Mouse (Mus musculus) urinary bladder, postnatal 25 days (tissue): Measurements from ENCODE around the gene Timm44.

Experiments
- DNase-seq: peaks from one replicate; pipeline ENCODE4 v3.0.0; 2022; ENCODE audit warnings: low spot score

The Timm44 gene

DNA sequence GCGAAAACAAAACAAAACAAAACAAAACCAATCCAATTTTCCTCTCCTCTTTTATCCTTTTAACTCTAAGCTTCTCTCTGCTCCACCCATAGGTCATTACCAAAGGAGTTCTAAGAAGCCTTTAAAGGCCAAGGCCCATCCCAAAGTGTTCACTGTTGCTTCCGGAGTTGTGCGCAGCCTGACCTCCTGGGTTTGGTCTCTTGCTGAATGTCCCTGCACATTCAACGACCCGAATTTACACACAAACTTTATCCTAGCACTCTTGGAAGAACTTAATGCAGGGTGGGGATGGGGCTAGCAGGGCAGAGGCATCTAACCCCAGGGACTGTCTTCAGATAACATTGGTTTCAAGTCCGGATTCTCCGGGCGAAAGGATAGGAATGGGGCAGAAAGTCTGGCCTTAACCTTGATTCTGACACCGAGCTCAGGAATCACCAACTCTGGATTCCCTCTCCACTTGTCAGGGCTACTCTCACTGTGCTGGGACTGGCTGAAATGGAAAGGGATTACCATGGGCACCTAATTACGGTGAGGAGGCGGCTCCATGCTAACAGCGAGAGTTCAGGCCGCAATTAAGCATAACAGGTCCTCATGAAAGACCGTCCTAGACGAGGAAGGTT is 37.8 kb downstream of the Timm44 start:
- peak; percentile 36 for DNase-seq

DNA sequence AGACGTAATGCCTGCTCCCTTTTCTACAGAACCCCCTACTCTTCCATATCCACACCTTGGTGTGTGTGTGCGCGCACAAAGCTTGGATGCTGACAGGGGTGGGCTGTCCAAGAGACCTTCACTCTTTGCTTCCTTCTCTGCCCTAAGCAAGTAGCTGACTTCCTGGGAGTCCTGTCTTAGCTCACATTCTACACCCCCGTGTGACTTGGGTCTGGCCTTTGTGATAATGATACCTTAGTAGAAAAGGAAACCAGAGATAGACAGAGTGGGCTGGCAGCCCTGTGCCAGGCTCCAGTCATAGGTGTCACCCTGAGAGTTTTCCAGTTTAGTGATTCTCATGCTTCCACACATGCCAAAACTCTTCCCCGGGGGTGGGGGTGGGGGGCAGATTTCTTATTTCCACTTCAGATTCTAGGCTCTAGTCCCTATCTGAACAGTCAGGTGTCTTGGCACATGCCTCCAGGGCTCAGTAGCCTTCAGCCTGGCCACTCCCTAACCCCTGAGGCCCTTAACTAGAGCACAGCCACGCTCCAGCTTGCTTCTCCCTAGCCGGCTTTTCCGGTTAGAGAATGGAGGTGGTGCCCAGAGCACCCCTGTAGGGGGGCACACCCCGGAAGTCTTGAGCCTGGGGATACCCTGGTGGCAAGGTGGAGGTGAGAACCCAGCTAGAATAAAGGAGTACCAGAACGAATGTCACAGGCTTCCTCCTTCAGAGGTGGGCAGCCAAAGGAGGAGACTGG is 44.9 kb downstream of the Timm44 start:
- peak; percentile 48 for DNase-seq

DNA sequence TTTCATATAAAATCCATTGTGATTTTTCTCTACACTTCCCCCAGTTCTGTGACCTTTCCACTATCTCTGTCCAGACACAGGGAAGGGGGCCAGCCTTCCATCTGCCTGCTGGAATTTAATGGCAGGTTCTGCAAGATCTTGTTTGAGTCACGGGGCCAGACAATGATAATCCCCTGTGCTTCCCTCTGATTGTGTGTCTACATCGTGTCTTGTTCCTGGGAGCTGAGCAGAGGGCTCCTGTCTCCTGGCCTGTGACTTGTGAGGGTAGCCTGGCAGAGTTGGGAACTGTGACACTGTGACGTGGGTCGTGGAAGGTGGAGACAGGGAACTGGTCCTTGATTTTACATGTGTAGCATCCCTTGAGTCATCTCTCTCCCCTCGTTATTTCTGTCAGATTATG is 45.9 kb downstream of the Timm44 start:
- DNase-seq, result no peak

DNA sequence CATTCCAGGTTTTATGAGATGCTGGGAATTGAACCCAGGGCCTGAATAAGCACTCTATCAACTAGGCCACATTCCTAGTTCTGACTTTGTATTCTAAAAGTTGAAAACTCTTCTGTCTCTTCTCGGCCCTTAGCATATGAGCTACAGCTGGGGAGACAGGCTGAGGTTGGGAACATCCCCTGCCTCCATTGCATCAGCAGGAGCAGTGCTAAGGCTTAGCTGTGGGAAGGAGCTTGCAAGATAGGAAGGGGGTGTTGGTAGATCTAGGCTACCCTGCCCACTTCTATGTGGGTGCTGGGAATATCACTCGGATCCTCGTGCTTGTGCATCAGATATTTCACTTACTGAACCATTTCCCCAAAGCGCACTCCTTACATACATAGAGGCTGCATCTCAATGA is 47.8 kb downstream of the Timm44 start:
- no peak for DNase-seq

DNA sequence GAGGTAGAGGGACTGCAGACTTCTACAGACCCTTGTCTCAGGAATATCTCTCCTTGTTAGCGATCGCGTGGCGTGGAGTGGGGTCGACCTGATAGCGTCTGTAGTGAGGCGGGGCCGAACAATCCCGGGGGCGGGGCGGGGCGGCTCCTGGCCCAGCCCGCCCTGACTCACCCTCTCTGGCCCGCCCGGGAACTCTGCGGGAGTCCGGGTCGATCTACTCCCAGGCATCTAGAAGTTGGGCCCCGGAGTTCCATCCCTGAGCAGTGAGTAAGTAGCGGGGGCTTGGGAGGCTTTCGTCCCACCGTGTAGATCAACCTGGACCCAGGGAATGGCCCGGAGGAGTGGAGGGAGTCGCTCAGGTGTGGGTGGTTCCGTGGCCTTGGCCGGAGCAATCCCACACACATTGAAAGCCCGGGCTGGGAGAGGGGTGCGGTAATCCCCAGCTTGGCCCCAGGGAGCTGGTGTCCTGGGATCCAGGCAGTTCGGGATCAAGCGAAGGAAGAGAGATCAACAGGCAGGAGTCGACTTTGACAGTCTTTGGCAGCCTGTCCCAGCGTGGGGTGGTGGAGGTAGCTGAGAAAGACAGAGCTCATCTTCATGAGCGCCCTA is 48.9 kb downstream of the Timm44 start, which contains the start of gene Lrrc8e:
TSS of gene Lrrc8e (plus strand) at position 89 of the 609 bp plus-strand sequence.
- DNase-seq, result peak; percentile 58

DNA sequence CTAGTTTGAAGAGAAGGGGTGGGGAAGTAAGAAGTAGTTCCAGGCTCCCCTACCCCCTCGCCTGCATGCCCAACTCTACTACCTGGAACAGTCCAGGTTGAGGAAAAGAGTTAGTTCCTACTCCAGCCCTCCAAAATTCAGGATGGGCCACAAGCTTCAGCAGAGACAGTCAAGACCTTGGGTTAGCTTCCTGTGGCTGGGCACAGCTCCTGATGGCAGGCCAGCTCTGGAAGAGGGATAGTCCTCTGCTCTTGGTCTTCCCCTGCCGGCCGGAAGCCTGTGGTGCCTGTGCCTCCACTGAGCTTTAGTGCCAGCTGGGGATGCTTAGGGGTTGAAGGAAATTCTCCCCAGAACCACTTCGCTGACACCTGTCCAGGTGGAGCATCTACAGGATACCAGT is 49.4 kb downstream of the Timm44 start:
- no peak for DNase-seq

DNA sequence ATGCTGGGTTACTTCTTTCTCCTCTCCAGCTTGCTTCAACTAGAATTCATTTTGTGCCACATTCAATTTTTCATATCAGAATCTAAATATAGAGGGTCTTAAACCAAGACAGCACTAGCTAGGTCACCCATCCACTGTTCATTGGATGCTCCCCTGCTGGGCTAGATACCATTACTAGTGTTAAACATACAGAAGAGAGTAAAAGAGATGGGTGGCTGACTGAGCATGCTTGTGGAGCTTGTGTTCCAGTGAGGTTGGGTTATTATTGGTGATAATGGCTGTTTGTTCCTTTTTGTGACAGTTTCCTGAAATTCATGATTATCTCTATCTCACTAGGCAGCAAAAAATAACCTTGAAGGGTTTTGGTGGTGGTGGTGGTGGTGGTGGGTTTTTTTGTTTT is 53.7 kb downstream of the Timm44 start:
- no peak for DNase-seq

DNA sequence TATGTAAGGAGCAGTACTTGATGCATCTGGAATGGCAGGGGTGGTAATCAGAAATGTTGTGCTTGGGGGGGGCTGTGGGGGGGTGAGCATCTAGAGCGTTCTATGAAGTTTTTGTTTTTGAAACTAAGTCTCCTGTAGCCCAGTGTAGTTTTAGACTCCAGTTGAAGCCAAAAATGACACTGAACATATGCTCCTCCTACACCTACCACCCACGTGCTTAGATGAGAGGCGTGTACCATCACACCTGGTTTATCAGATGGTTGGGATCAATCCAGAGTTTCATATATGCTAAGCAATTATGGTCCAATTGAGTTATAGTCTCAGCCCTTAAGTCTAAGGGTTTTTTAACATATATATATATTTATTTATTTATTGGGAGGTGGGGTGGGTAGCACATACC is 56.1 kb downstream of the Timm44 start:
- no peak for DNase-seq

DNA sequence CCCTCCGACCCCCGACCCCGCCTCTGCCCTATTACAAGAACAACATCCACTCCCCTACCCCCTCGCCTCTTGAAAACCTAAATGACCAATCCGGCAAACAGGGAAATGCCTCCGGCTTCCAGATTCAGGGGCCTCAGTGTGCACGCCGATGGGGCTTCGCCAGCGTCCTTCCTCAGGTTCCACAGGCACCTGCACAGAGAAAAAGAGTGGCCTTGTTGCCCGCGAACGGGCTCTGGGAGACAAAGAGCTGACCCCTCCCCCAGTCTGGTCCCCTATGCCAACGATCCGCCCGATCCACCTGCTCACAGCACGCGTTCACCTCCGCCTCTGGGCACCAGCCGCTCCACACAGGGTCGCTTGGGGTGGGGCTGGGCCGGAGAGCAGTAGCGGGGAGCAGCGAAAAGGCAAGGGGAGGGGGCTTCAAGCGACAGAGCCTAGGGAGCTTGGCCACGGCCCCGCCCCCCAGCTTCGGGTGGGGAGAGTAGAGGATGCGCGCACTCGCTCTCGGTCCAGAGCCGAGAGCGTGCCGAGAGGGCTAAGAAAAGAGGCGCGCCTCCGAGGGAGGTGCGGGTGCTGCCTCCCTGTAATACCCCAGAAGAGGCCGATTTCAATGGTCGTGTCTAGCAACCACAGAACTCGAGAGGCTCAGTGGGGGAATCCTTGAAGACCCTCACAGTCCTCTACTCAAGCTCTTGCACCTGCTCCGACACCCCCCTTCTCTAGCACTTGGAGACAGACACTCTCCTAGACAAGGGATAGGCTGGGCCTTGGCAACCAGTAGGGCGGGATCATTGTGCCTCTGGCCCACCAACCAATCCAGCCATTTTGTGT is 58.7 kb downstream of the Timm44 start, which contains the start of gene Prr36:
TSS of gene Prr36 (minus strand) at position 669 of the 831 bp plus-strand sequence.
- no peak for DNase-seq

DNA sequence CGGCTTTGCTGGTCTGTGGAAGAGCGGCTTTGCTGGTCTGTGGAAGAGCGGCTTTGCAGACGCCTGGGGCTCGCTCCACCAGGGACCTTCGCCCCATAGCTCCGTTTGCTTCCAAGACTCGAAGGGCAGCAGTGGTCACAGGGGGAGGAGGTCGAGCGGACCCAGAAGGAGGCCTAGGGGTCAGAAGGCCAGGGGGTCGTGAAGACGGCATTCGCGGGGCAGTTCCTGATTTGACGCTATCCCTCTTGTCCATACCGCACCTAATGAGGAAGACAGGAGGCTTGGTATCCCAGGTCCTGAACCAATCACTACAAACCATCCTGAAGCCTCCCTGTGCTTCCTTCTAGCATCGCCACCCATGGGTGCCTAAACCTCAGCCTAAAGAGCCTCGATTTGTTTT is 59.4 kb downstream of the Timm44 start:
- no peak for DNase-seq

DNA sequence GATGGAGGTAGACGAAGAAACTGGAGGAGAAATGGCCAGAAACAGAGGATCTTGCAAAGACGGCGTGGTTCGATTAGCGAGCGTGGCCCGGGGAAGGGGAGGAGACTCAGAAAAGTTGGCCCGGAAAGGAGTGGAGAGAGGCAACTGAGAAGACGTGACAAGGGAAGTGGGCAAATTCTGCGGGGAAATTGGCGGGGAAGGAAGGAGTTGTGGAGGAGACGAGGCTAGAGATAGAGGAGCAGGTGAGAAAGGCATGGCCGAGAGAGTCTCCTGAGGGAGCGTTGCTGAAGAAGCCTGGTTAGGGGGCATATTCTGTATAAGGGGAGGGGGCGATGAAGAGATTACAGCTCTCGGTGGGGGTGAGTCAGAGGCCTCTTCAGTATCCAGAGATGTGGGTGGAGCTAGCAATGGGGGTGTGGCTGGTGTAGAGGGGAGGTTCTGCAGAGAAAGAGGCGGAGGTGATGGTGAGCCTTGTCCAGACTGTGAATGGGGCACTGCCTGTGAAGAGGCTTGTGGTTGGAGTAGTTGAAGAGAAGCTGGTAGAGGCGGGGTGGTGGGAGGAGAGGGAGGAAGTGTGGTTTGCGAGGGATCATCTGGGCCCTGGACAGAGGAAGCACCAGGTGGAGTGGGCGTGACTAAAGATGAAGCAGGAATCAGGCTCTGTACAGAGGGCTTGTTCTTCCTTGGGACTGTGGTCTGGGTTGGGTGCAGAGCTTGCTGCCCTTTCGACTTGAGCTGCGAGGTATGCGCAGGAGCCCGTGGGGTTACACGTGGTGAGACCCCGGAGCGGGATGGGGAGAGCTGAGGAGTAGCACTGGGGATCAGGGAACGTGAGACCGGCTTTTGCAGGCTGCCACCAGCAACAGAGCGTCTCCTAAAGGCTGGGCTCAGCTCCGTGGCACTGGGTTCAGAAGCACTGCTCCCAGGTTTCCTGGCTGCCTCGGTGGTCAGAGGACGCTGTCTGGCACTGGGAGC is 61.4 kb downstream of the Timm44 start:
- DNase-seq, result peak; percentile 62

DNA sequence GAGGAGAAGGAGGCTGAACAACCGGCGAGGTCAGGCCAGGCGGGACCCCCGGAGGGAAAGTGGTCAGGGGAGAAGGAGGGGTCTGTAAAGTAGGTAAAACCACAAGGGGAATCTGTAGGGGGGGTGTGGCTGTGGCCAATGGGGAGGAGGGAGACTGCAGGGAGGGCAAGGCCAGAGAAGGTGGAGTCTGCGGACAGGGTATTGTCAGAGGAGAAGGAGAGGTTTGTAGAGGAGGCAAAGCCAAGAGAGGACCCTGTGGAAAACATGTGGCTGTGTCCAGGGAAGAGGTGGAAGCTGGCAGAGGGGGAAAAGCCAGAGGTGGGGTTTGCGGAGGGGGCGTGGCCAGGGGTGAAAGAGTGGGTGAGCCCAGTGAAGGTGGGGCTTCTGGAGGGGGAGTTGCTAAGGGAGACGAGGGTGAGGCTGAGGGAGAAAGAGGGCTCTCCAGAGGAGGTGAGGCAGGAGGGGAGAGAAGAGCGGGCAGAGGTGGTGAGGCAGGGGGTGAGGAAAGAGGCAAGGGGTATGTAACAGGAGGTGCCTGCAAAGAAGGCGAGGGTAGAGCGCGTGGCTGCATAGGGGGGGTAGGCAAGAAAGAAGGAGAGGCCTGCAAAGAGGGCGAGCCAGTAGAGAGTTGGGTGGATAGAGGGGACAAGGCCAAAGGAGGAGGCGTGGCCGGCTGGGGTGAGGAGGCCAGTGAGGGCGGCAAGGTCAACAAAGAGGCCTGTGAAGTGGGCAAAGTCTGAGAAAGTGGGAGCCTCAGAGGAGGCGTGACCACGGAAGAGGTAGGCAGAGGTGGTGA is 62.3 kb downstream of the Timm44 start:
- DNase-seq, result peak; percentile 54

DNA sequence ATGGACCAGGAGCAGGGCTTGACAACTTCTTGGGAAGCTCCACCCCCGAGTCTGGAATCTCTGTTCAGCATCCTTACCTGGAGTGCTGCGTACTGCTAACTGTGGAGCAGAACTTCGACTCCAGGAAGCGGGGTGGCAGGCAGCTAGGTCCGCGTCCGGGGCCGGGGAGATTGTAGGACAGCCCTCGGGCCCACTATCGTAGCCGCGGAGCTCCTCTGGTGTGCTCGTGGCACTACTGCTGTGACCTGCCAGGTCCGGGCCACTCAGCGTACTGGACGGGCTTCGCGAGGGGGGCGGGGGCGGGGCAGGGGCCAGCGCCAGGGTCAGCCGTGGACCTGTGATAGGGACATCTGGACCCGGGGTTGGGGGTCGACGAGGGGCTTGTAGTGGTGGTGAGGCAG is 62.9 kb downstream of the Timm44 start:
- no peak for DNase-seq

DNA sequence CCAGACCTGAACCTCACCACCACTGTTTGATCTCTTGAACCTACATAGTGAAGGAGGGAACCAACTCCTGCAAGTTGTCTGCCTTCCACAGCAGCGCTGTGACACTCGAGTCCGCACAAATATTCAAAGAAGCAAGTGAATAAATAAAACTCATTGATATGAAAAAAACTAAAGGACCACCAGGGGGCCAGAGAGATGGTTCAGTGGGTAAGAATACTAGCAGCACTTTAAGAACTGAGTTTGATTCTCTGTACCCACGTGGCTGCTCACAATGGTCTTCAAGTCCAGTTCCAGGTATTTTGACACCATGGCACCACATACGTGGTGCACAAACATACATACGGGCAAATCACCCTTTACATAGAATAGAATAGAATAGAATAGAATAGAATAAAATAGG is 64.6 kb downstream of the Timm44 start:
- DNase-seq, result no peak
